ENCODE assay signal across 16 mouse cellular contexts in genomic region chr5:65356851-65357250, GRCm38 (mm10). TPM values are rescaled to one million over a fixed set of nuclear protein-coding genes. Genes with fewer than 3 reads are reported as not detected.
DNase-seq lines count a peak whose midpoint lies in the region; ATAC-seq and TF ChIP-seq lines count a peak whose summit lies in the region.
"Had no signal": no experiment of that assay in that cellular context is flagged by ENCODE, and none has a peak within 500 bp of the region (broad histone marks: within the 10 kb centered on the region; RNA-seq: fewer than 3 reads in every experiment).

No protein-coding gene starts in this region.

- H3K4me1 ChIP-seq in liver, adult 2 months (ENCODE audit: control insufficient read depth, insufficient read depth, low read length), result peaks cover 16% of the 10 kb centered on the region
- no peaks in the 10 kb centered on the region for H3K4me1 ChIP-seq in liver, embryonic 12.5 days
- H3K4me1 ChIP-seq in midbrain, postnatal 0 days (ENCODE audit: insufficient read depth, low read length), result no peaks in the 10 kb centered on the region
- H3K4me1 ChIP-seq in hindbrain, embryonic 12.5 days, result no peaks in the 10 kb centered on the region
- H3K4me1 ChIP-seq: embryonic facial prominence, embryonic 12.5 days; forebrain, embryonic 13.5 days; midbrain, embryonic 15.5 days; neural tube, embryonic 13.5 days had no signal

- peaks cover 21% of the 10 kb centered on the region; the same call in 1 of the 2 replicates for H3K79me2 ChIP-seq in liver, adult 2 months (ENCODE audit: control insufficient read depth, insufficient read depth, low read length)

- H3K4me3 ChIP-seq in liver, adult 2 months (ENCODE audit: insufficient read depth, low read depth, low read length), result no peak overlapping the region
- H3K4me3 ChIP-seq in liver, embryonic 12.5 days, result no peak overlapping the region
- no peak overlapping the region for H3K4me3 ChIP-seq in midbrain, postnatal 0 days (ENCODE audit: low read depth, low read length)
- no peak overlapping the region for H3K4me3 ChIP-seq in hindbrain, embryonic 12.5 days
- H3K4me3 ChIP-seq: embryonic facial prominence, embryonic 12.5 days; forebrain, embryonic 13.5 days; heart, adult 2 months; midbrain, embryonic 15.5 days; neural tube, embryonic 13.5 days had no signal

- TF ChIP-seq CTCF in liver, adult 2 months (IDR thresholded peaks at IDR 0.05; ENCODE audit: low read depth, low read length), result no peak
- no peak for TF ChIP-seq CTCF in midbrain, postnatal 0 days (IDR thresholded peaks at IDR 0.05)

- peaks cover 5% of the 10 kb centered on the region; the same call in 1 of the 2 replicates for H3K9me3 ChIP-seq in liver, embryonic 12.5 days (replicated peaks)
- H3K9me3 ChIP-seq in midbrain, postnatal 0 days (ENCODE audit: low read length), result no peaks in the 10 kb centered on the region
- H3K9me3 ChIP-seq in hindbrain, embryonic 12.5 days (replicated peaks), result no peaks in the 10 kb centered on the region; the same call in 1 of the 2 replicates
- H3K9me3 ChIP-seq: embryonic facial prominence, embryonic 12.5 days; forebrain, embryonic 13.5 days; midbrain, embryonic 15.5 days had no signal

- no peak overlapping the region for H3K9ac ChIP-seq in liver, adult 2 months (ENCODE audit: low read depth, low read length)
- H3K9ac ChIP-seq in liver, embryonic 12.5 days, result no peak overlapping the region
- H3K9ac ChIP-seq in midbrain, postnatal 0 days (replicated peaks; ENCODE audit: low read length, poor library complexity, severe bottlenecking), result no peak overlapping the region
- H3K9ac ChIP-seq in hindbrain, embryonic 12.5 days, result no peak overlapping the region
- H3K9ac ChIP-seq: embryonic facial prominence, embryonic 12.5 days; forebrain, embryonic 13.5 days; midbrain, embryonic 15.5 days; neural tube, embryonic 13.5 days had no signal

- ATAC-seq in liver, embryonic 12.5 days, result peak; percentile 63
- ATAC-seq in midbrain, postnatal 0 days (ENCODE audit: low FRiP score), result no peak
- ATAC-seq in hindbrain, embryonic 12.5 days (ENCODE audit: low FRiP score), result no peak
- ATAC-seq: forebrain, embryonic 13.5 days; midbrain, embryonic 15.5 days had no signal

- peak overlapping the region; percentile 35 for H3K27ac ChIP-seq in liver, adult 2 months (replicated peaks; ENCODE audit: insufficient read depth, low read depth, low read length)
- peak overlapping the region; percentile 31; the same call in 1 of the 2 replicates for H3K27ac ChIP-seq in liver, embryonic 12.5 days
- H3K27ac ChIP-seq in midbrain, postnatal 0 days (ENCODE audit: low read depth, low read length), result no peak overlapping the region
- H3K27ac ChIP-seq in hindbrain, embryonic 12.5 days, result no peak overlapping the region
- H3K27ac ChIP-seq: embryonic facial prominence, embryonic 12.5 days; forebrain, embryonic 13.5 days; heart, adult 2 months; midbrain, embryonic 15.5 days; neural tube, embryonic 13.5 days had no signal

- WGBS in liver, adult 2 months, result 16% methylated on average over 6 of the region's 6 CpGs
- WGBS in liver, embryonic 12.5 days (ENCODE audit: insufficient replicate concordance), result 67% methylated on average over 6 of the region's 6 CpGs
- WGBS in midbrain, postnatal 0 days, result 84% methylated on average over 6 of the region's 6 CpGs
- WGBS in hindbrain, embryonic 12.5 days, result 81% methylated on average over 6 of the region's 6 CpGs

- H3K4me2 ChIP-seq in liver, embryonic 12.5 days, result no peak overlapping the region
- H3K4me2 ChIP-seq in midbrain, postnatal 0 days (ENCODE audit: low read depth, low read length, poor library complexity, severe bottlenecking), result no peak overlapping the region
- H3K4me2 ChIP-seq in hindbrain, embryonic 12.5 days (replicated peaks), result no peak overlapping the region
- H3K4me2 ChIP-seq: embryonic facial prominence, embryonic 12.5 days; forebrain, embryonic 13.5 days; midbrain, embryonic 15.5 days; neural tube, embryonic 13.5 days had no signal

- H3K36me3 ChIP-seq in liver, adult 2 months (ENCODE audit: control insufficient read depth, insufficient read depth, low read length), result no peaks in the 10 kb centered on the region
- no peaks in the 10 kb centered on the region for H3K36me3 ChIP-seq in liver, embryonic 12.5 days
- H3K36me3 ChIP-seq in midbrain, postnatal 0 days (ENCODE audit: insufficient read depth, low read length), result no peaks in the 10 kb centered on the region
- no peaks in the 10 kb centered on the region for H3K36me3 ChIP-seq in hindbrain, embryonic 12.5 days
- H3K36me3 ChIP-seq: embryonic facial prominence, embryonic 12.5 days; midbrain, embryonic 15.5 days; neural tube, embryonic 13.5 days had no signal

- peak; percentile 95 for DNase-seq in liver, adult 2 months (ENCODE audit: extremely low read depth, low read depth, low spot score)
- DNase-seq in liver, result no peak
- DNase-seq in lung, postnatal 14 days, result peak; percentile 51
- DNase-seq in midbrain, postnatal 0 days (ENCODE audit: low spot score), result no peak
- no peak for DNase-seq in cerebellum, postnatal 25 days
- DNase-seq: heart, adult 2 months; heart, postnatal 4 days; kidney, postnatal 25 days; right cerebral cortex, adult 18-20 months had no signal

- TF ChIP-seq POLR2A in liver, adult 2 months (IDR thresholded peaks at IDR 0.05; ENCODE audit: extremely low read depth, insufficient read depth, low read length), result no peak

- no peaks in the 10 kb centered on the region for H3K27me3 ChIP-seq in liver, adult 2 months (ENCODE audit: control insufficient read depth, insufficient read depth, low read length)
- H3K27me3 ChIP-seq in liver, embryonic 12.5 days (replicated peaks), result no peaks in the 10 kb centered on the region
- H3K27me3 ChIP-seq in midbrain, postnatal 0 days (ENCODE audit: insufficient read depth, low read length), result no peaks in the 10 kb centered on the region
- H3K27me3 ChIP-seq in hindbrain, embryonic 12.5 days, result no peaks in the 10 kb centered on the region
- H3K27me3 ChIP-seq: embryonic facial prominence, embryonic 12.5 days; forebrain, embryonic 13.5 days; midbrain, embryonic 15.5 days; neural tube, embryonic 13.5 days had no signal

RNA-seq across cellular contexts. Expression of gene Klb, which starts 8.7 kb away (rescaled TPM):
- total RNA-seq in liver, adult 2 months (2014; rRNA removed), result 40.2 and 49.9 TPM in 2 replicates
- 16.7 and 17.7 TPM in 2 replicates for polyA plus RNA-seq in liver, adult 2 months (2012; rRNA removed)
- 9.9 and 10.0 TPM in 2 replicates for polyA plus RNA-seq in liver, embryonic 12.5 days (2016; fragmentation: Nextera tagmentation; extraction: Ambion mirVana)
- 0.11 TPM in 1 of 2 replicates, not detected in the other for total RNA-seq in midbrain, postnatal 0 days (2014; rRNA removed)
- 0.10 and 0.12 TPM in 2 replicates for polyA plus RNA-seq in midbrain, postnatal 0 days (2015; fragmentation: Nextera tagmentation; extraction: Ambion mirVana)
- polyA plus RNA-seq in hindbrain, embryonic 12.5 days (2016; fragmentation: Nextera tagmentation; extraction: Ambion mirVana), result not detected in 2 replicates
- total RNA-seq: MEL had no signal

RNA-seq across cellular contexts. Expression of gene Rfc1, which starts 21.4 kb away (rescaled TPM):
- 16.5 and 19.3 TPM in 2 replicates for total RNA-seq in liver, adult 2 months (2014; rRNA removed)
- polyA plus RNA-seq in liver, adult 2 months (2012; rRNA removed), result 3.7 and 4.6 TPM in 2 replicates
- 58.1 and 59.3 TPM in 2 replicates for polyA plus RNA-seq in liver, embryonic 12.5 days (2016; fragmentation: Nextera tagmentation; extraction: Ambion mirVana)
- total RNA-seq in midbrain, postnatal 0 days (2014; rRNA removed), result 13.7 and 22.7 TPM in 2 replicates
- 19.5 and 27.7 TPM in 2 replicates for polyA plus RNA-seq in midbrain, postnatal 0 days (2015; fragmentation: Nextera tagmentation; extraction: Ambion mirVana)
- polyA plus RNA-seq in hindbrain, embryonic 12.5 days (2016; fragmentation: Nextera tagmentation; extraction: Ambion mirVana), result 68.5 and 82.2 TPM in 2 replicates

RNA-seq across cellular contexts. Expression of gene Rpl9, which starts 34.4 kb away (rescaled TPM):
- total RNA-seq in liver, adult 2 months (2014; rRNA removed), result 423 and 451 TPM in 2 replicates
- polyA plus RNA-seq in liver, adult 2 months (2012; rRNA removed), result 91.1 and 95.8 TPM in 2 replicates
- polyA plus RNA-seq in liver, embryonic 12.5 days (2016; fragmentation: Nextera tagmentation; extraction: Ambion mirVana), result 867 and 884 TPM in 2 replicates
- total RNA-seq in midbrain, postnatal 0 days (2014; rRNA removed), result 896 and 1,170 TPM in 2 replicates
- polyA plus RNA-seq in midbrain, postnatal 0 days (2015; fragmentation: Nextera tagmentation; extraction: Ambion mirVana), result 615 and 622 TPM in 2 replicates
- polyA plus RNA-seq in hindbrain, embryonic 12.5 days (2016; fragmentation: Nextera tagmentation; extraction: Ambion mirVana), result 663 and 741 TPM in 2 replicates

RNA-seq across cellular contexts. Expression of gene Lias, which starts 34.4 kb away (rescaled TPM):
- 25.0 and 30.8 TPM in 2 replicates for total RNA-seq in liver, adult 2 months (2014; rRNA removed)
- polyA plus RNA-seq in liver, adult 2 months (2012; rRNA removed), result 11.1 and 13.3 TPM in 2 replicates
- polyA plus RNA-seq in liver, embryonic 12.5 days (2016; fragmentation: Nextera tagmentation; extraction: Ambion mirVana), result 51.7 and 54.8 TPM in 2 replicates
- 18.6 and 34.3 TPM in 2 replicates for total RNA-seq in midbrain, postnatal 0 days (2014; rRNA removed)
- polyA plus RNA-seq in midbrain, postnatal 0 days (2015; fragmentation: Nextera tagmentation; extraction: Ambion mirVana), result 66.2 and 68.4 TPM in 2 replicates
- 58.3 and 60.2 TPM in 2 replicates for polyA plus RNA-seq in hindbrain, embryonic 12.5 days (2016; fragmentation: Nextera tagmentation; extraction: Ambion mirVana)

Comparison
In these comparisons a context has a peak if more than half of its experiments do, and no peak if none do; other contexts are left out.
1. DNase-seq: peak in liver, adult 2 months (single experiment) and lung, postnatal 14 days (single experiment); none in liver (single experiment), midbrain, postnatal 0 days (single experiment) and cerebellum, postnatal 25 days (0 of 2).
2. H3K27ac ChIP-seq: peak in liver, adult 2 months (single experiment) and liver, embryonic 12.5 days (single experiment); none in midbrain, postnatal 0 days (single experiment) and hindbrain, embryonic 12.5 days (single experiment).